Mouse (Mus musculus): ENCODE data around the gene Lrrc40.

Lrrc40 gene

GRCm38 (mm10) chr3:158036329-158036988 is at the start of gene Lrrc40, which contains the start of gene Srsf11:
TSS of gene Lrrc40 (plus strand) at chr3:158036662.
TSS of gene Srsf11 (minus strand) at chr3:158036639.
- peak; percentile 97 for DNase-seq

- DNase-seq = peak; percentile 77
Observed at GRCm38 (mm10) chr3:157993322-157993721, 43.1 kb upstream of the Lrrc40 start.

GRCm38 (mm10) chr3:157995726-157996125 is 40.7 kb upstream of the Lrrc40 start:
- peak; percentile 10 for DNase-seq

- no peak for DNase-seq
Observed at GRCm38 (mm10) chr3:157998742-157999369, 37.6 kb upstream of the Lrrc40 start.

- no peak for DNase-seq
Observed at GRCm38 (mm10) chr3:158008647-158009046, 27.8 kb upstream of the Lrrc40 start.

- DNase-seq = no peak
Observed at GRCm38 (mm10) chr3:158009762-158010320, 26.6 kb upstream of the Lrrc40 start.

- peak; percentile 93 for DNase-seq
Observed at GRCm38 (mm10) chr3:158031371-158031925, 5.0 kb upstream of the Lrrc40 start.

- DNase-seq = no peak
Observed at GRCm38 (mm10) chr3:158032106-158032505, 4.4 kb upstream of the Lrrc40 start.

- DNase-seq = no peak
Observed at GRCm38 (mm10) chr3:158035866-158036265, 596 bp upstream of the Lrrc40 start.

GRCm38 (mm10) chr3:158038106-158038505 is 1.6 kb downstream of the Lrrc40 start:
- no peak for DNase-seq

GRCm38 (mm10) chr3:158040755-158041154 is 4.3 kb downstream of the Lrrc40 start:
- DNase-seq = no peak

GRCm38 (mm10) chr3:158049508-158049907 is 13.0 kb downstream of the Lrrc40 start:
- no peak for DNase-seq

- no peak for DNase-seq
Observed at GRCm38 (mm10) chr3:158060621-158061291, 24.3 kb downstream of the Lrrc40 start.

- no peak for DNase-seq
Observed at GRCm38 (mm10) chr3:158061811-158062523, 25.5 kb downstream of the Lrrc40 start.

GRCm38 (mm10) chr3:158065256-158065655 is 28.8 kb downstream of the Lrrc40 start:
- DNase-seq = no peak

GRCm38 (mm10) chr3:158067916-158068315 is 31.5 kb downstream of the Lrrc40 start:
- DNase-seq = no peak

GRCm38 (mm10) chr3:158068613-158069263 is 32.3 kb downstream of the Lrrc40 start:
- DNase-seq = no peak

GRCm38 (mm10) chr3:158075004-158075403 is 38.5 kb downstream of the Lrrc40 start:
- DNase-seq = no peak

- no peak for DNase-seq
Observed at GRCm38 (mm10) chr3:158076685-158077379, 40.4 kb downstream of the Lrrc40 start.

GRCm38 (mm10) chr3:158077380-158077772 is 40.9 kb downstream of the Lrrc40 start:
- no peak for DNase-seq

GRCm38 (mm10) chr3:158077828-158078227 is 41.4 kb downstream of the Lrrc40 start:
- no peak for DNase-seq

Data from kidney, postnatal 14 days (tissue).